Mouse (Mus musculus): ENCODE data around the gene Gm27021. TPM values are rescaled to one million over a fixed set of nuclear protein-coding genes. Genes with fewer than 3 reads are reported as not detected.

Gm27021 gene
- polyA plus RNA-seq, 1 experiment from 2014 or later = not detected

DNA sequence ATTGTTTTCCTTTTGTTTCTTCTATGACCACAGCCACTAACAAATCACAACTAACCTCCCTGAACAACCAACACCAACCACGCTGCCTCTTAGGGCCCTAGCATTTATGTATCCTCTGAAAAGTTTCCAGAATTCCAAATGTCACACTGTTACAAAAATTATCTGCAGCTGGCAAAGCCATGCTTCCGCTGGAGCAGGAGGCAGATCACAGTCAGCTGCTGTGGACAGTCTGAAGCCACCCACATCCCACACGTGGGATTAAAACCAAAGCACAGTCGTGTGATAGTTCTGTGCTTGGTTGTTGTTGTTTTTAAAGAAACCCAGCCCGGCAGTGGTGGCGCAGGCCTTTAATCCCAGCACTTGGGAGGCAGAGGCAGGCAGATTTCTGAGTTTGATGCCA, 31.2 kb upstream of the Gm27021 start:
- peaks cover 3% of the 10 kb centered on the region; the same call in 1 of the 2 replicates for H3K9me3 ChIP-seq (replicated peaks)

DNA sequence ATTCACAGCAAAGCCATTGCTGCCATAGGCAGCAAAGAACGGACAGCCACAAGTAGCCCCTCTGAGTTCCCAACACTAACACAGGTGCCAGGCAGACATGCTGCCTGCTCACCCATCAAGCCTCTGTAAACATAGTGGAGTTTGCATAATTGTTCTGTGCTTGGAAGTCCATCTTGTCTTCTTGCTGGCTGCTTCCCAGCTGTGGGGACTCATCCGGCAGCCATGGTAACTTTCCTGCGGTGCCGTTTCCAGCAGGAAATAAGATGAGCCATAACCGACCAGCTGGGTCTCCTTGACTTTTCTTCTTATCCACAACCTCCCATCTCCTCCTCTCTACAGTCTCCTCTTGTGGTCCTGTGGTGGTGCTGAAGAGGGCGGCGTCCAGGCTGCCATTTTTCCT, 30.5 kb upstream of the Gm27021 start:
- Histone ChIP-seq H3K27me3 (replicated peaks) (peaks cover 15% of the 10 kb centered on the region; the same call in 1 of the 2 replicates), H3K36me3 (no peaks in the 10 kb centered on the region), H3K27ac (ENCODE audit: poor library complexity, severe bottlenecking) (no peak overlapping the region), H3K9me3 (replicated peaks) (peaks cover 3% of the 10 kb centered on the region; the same call in 1 of the 2 replicates), H3K4me2 (no peak overlapping the region), H3K4me1 (replicated peaks) (peaks cover 29% of the 10 kb centered on the region), H3K4me3 (no peak overlapping the region), H3K9ac (no peak overlapping the region)
- WGBS = 77% methylated on average over 7 of the region's 7 CpGs
- ATAC-seq (ENCODE audit: insufficient number of reproducible peaks, low FRiP score) = no peak

More for the DNA sequence above, 31.2 kb upstream of the Gm27021 start:
- H3K27ac ChIP-seq (ENCODE audit: poor library complexity, severe bottlenecking) = no peak overlapping the region
- no peak overlapping the region for H3K4me2 ChIP-seq
- ATAC-seq (ENCODE audit: insufficient number of reproducible peaks, low FRiP score) = no peak
- H3K9ac ChIP-seq = no peak overlapping the region
- H3K36me3 ChIP-seq = no peaks in the 10 kb centered on the region
- H3K4me3 ChIP-seq = no peak overlapping the region
- H3K4me1 ChIP-seq (replicated peaks) = peaks cover 25% of the 10 kb centered on the region
- peaks cover 15% of the 10 kb centered on the region for H3K27me3 ChIP-seq (replicated peaks)
- 65% methylated on average over 6 of the region's 6 CpGs for WGBS

DNA sequence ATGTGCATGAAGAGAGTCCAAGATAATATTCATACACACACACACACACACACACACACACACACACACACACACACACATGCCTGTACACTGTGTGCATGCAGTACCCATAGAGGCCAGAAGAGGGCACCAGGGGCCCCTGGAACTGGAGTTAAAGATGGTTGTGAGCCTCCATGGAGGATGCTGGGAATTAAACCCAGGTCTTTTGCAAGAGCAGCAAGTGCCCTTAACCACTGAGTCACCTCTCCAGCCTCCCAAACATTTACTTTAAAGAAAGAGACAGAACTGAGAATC, 30.0 kb upstream of the Gm27021 start:
- Histone ChIP-seq H3K4me3 (no peak overlapping the region), H3K4me1 (replicated peaks) (peaks cover 29% of the 10 kb centered on the region), H3K36me3 (no peaks in the 10 kb centered on the region), H3K9ac (no peak overlapping the region), H3K27ac (ENCODE audit: poor library complexity, severe bottlenecking) (no peak overlapping the region), H3K9me3 (replicated peaks) (peaks cover 3% of the 10 kb centered on the region; the same call in 1 of the 2 replicates), H3K4me2 (no peak overlapping the region), H3K27me3 (replicated peaks) (peaks cover 15% of the 10 kb centered on the region; the same call in 1 of the 2 replicates)
- ATAC-seq (ENCODE audit: insufficient number of reproducible peaks, low FRiP score) = no peak

DNA sequence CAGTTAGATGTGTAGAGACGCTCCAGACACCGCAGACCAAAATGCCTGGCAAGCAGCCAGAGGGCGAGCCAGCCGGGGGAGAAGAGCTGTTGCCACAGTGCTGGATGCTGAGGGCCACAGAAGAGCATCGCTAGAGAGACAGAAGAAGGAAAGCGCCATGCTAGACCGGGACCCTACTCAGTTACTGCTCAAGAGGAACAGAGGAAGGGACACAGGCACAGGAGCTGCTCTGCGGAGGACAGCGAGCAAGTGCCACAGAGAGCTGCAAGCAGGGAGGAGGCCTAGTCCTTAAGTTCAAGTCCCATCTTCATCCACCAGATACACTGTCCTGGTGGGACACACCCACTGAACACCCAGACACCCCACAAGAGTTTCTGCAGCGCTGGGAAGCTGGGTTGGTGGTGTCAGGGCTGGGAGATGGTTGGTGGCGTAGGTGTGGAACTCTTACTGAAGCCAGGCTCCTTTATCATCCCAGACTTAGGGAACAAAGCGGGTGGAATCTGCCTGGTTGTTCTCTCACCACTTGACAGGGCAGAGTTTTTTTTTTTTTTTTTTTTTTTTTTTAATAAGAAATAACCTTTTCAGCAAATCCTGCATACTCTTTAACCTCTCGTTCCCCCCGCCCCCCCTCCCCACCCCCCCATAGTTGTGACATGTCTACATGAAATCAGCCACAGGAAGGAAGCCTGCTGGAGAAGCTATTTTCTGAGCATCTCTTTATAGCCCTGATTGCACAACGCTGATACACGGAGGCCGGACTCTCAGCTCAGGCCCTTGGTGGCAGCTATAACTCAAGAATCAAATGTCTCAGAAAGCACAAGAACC, 29.5 kb upstream of the Gm27021 start:
- Histone ChIP-seq H3K4me3 (no peak overlapping the region), H3K36me3 (no peaks in the 10 kb centered on the region), H3K4me2 (no peak overlapping the region), H3K9me3 (replicated peaks) (peaks cover 3% of the 10 kb centered on the region; the same call in 1 of the 2 replicates), H3K27me3 (replicated peaks) (peaks cover 15% of the 10 kb centered on the region; the same call in 1 of the 2 replicates), H3K9ac (no peak overlapping the region), H3K27ac (ENCODE audit: poor library complexity, severe bottlenecking) (no peak overlapping the region; the same call in 1 of the 2 replicates), H3K4me1 (replicated peaks) (peaks cover 29% of the 10 kb centered on the region)
- ATAC-seq (ENCODE audit: insufficient number of reproducible peaks, low FRiP score) = no peak; the same call in 1 of the 2 replicates
- 59% methylated on average over 17 of the region's 17 CpGs for WGBS

DNA sequence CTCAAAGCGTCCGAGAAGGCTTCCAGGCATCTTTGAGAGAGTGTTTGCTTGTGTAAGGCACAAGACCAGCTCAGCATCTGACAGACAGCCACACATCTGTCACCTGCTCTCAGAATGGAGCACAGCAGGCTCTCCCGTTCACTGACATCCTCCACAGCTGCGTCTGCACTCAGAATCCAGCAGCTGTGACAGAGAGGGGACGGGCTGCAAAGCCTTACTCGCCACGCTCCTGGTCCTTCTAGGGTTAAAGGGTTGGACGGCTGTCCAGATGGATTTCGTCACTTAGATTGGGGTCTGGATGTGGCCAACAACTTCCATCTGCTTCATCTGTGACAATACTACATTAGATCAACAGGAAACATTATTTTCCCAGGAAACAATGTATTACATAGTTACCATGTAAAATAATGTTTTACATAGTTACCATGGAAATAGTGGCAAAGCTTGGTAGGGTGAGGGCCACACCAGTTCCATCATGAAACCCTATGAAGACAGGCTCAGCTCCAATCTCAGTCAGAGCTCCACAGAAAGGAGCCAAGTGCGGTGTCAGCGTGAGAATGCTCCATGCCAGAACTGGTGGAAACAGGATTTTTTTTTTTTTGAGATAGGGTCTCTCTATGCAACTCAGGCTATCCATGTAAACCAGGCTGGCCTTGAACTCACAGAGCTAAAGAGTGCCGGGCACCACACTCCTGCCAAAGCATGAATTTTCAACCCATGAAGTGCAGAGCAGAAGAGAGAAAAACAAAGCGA, 28.7 kb upstream of the Gm27021 start:
- 33% methylated on average over 13 of the region's 13 CpGs for WGBS
- Histone ChIP-seq H3K9ac (no peak overlapping the region), H3K27ac (ENCODE audit: poor library complexity, severe bottlenecking) (no peak overlapping the region; the same call in 1 of the 2 replicates), H3K4me3 (no peak overlapping the region), H3K4me1 (replicated peaks) (peaks cover 29% of the 10 kb centered on the region), H3K36me3 (no peaks in the 10 kb centered on the region), H3K27me3 (replicated peaks) (peaks cover 10% of the 10 kb centered on the region; the same call in 1 of the 2 replicates), H3K4me2 (no peak overlapping the region), H3K9me3 (replicated peaks) (peaks cover 3% of the 10 kb centered on the region; the same call in 1 of the 2 replicates)
- no peak for ATAC-seq (ENCODE audit: insufficient number of reproducible peaks, low FRiP score)

DNA sequence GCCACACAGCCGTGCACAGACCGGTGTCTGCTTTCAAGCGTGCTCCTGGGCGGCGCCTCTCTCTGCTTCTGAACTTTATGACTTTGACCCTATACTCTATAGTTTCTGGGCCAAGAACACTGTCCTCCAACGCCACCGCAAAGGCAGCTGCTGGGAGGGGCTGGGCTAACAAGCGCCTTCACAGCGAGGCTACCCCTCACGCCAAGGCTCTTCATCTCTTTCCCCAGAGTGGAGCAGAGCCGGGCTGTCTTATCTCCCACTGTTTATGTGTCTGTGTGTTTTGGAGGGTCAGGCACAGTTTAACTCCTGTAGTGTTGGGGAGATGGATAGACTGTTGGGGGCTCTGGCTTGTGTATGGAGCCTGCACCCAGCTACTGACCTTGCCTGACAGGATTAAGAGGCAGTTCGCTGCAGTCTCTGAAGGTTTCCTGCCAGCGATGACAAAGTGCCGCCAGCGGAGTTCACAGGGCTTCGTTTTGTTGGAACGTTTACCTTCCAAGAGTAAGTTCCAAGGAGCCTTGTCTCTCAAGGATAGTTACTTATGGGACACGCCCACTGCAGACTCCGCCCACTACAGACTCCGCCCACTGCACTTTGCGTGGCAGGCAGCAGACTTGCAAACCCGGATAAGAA, 26.1 kb upstream of the Gm27021 start:
- H3K9ac ChIP-seq = no peak overlapping the region
- H3K36me3 ChIP-seq = no peaks in the 10 kb centered on the region
- peak overlapping the region; percentile 41 for H3K4me2 ChIP-seq
- peaks cover 3% of the 10 kb centered on the region; the same call in 1 of the 2 replicates for H3K9me3 ChIP-seq (replicated peaks)
- ATAC-seq (ENCODE audit: insufficient number of reproducible peaks, low FRiP score) = peak; percentile 58
- H3K4me1 ChIP-seq (replicated peaks) = peaks cover 29% of the 10 kb centered on the region
- 30% methylated on average over 22 of the region's 22 CpGs for WGBS
- H3K27ac ChIP-seq (ENCODE audit: poor library complexity, severe bottlenecking) = no peak overlapping the region
- H3K4me3 ChIP-seq = no peak overlapping the region
- peaks cover 12% of the 10 kb centered on the region for H3K27me3 ChIP-seq (replicated peaks)

DNA sequence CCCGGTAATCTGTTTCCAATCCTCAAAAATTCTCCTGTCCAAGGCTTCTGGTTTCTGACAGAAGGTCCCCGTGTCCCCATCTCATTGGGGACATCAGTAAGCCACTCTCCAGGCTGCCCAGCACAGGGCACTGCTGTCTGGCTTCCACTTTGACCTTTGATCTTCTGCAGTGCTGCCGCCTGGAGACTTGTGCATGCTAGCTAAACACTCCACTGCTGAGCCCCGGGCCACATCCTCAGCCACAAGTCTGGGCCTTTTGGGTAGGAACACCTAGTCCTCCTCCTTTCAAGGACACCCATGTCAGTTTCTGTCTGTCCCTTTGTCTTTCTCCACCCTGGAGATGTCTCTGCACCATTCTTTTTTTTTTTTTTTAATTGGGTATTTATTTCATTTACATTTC, 25.1 kb upstream of the Gm27021 start:
- Histone ChIP-seq H3K4me3 (no peak overlapping the region), H3K27me3 (replicated peaks) (peaks cover 22% of the 10 kb centered on the region), H3K36me3 (no peaks in the 10 kb centered on the region), H3K4me1 (replicated peaks) (peaks cover 29% of the 10 kb centered on the region), H3K9me3 (replicated peaks) (peaks cover 1% of the 10 kb centered on the region; the same call in 1 of the 2 replicates), H3K4me2 (no peak overlapping the region), H3K9ac (no peak overlapping the region), H3K27ac (ENCODE audit: poor library complexity, severe bottlenecking) (no peak overlapping the region)
- WGBS = 56% methylated on average over 4 of the region's 4 CpGs
- no peak for ATAC-seq (ENCODE audit: insufficient number of reproducible peaks, low FRiP score)

DNA sequence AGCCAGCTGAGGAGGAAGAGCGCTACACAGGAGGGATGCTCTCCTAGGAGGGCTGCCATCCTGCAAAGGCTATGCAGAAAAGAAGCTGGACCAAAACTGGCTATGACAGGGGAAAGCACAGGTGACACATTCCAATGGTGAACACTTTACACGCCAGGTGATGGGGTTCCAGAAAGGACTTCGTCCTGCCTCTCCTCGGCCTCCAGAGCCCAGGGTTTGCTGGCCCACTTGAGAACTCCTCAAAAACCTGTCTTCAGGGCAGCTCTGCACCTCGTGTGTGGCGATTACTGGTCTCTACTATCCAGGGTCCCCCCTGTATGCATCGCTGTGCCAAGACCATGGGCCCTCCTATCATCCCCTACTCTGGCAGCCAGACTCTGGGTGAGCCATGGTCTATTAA, 20.6 kb upstream of the Gm27021 start:
- Histone ChIP-seq H3K4me1 (replicated peaks) (no peaks in the 10 kb centered on the region), H3K4me2 (no peak overlapping the region), H3K4me3 (no peak overlapping the region), H3K9ac (no peak overlapping the region), H3K27ac (ENCODE audit: poor library complexity, severe bottlenecking) (no peak overlapping the region), H3K36me3 (no peaks in the 10 kb centered on the region), H3K27me3 (replicated peaks) (peaks cover 43% of the 10 kb centered on the region), H3K9me3 (replicated peaks) (no peaks in the 10 kb centered on the region)
- WGBS = 79% methylated on average over 7 of the region's 7 CpGs
- ATAC-seq (ENCODE audit: insufficient number of reproducible peaks, low FRiP score) = no peak

DNA sequence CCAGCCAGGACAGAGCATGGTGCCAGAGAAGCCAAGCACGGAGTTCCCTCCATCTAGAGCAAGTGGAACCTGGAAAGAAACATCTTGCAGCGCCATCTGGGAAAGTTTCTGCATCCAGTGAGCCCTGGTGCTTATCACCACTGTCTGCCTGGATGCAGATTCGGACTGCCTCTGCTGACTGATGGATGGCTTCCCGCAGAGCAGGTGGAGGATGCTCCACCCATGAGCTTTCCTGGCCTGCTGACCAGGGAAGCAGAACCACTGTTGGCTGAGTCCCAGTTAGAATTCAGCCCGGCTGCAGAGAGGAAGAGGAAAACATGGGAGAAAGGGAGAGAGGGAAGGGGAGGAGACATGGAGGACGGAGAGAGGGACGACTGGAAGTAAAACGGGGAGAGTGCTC, 19.9 kb upstream of the Gm27021 start:
- no peak overlapping the region for H3K27ac ChIP-seq (ENCODE audit: poor library complexity, severe bottlenecking)
- no peak overlapping the region for H3K9ac ChIP-seq
- H3K36me3 ChIP-seq = no peaks in the 10 kb centered on the region
- H3K9me3 ChIP-seq (replicated peaks) = no peaks in the 10 kb centered on the region
- H3K4me1 ChIP-seq (replicated peaks) = no peaks in the 10 kb centered on the region
- WGBS = 57% methylated on average over 8 of the region's 8 CpGs
- H3K4me2 ChIP-seq = no peak overlapping the region
- H3K4me3 ChIP-seq = no peak overlapping the region
- peaks cover 48% of the 10 kb centered on the region for H3K27me3 ChIP-seq (replicated peaks)
- no peak for ATAC-seq (ENCODE audit: insufficient number of reproducible peaks, low FRiP score)

DNA sequence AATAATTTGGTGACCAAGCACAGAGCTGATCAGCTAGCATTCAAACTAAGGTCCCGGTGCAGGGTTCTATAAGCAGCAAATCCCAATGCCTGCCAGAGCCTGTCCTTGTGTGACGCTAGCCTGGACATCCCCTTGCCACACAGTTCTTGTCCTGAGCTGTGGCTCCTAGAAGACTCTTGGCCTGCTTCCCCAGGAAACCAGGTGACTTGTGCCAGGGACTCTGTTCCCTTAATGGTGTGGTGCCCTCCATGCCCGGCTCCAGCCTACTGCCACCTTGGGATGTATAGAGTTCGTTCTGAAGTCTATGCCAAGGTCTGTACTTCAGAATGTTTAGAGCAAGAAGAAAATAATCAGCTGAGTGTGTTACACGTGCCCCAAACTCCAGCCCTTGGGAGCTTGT, 18.7 kb upstream of the Gm27021 start:
- Histone ChIP-seq H3K4me3 (no peak overlapping the region), H3K9ac (no peak overlapping the region), H3K9me3 (replicated peaks) (no peaks in the 10 kb centered on the region), H3K4me2 (no peak overlapping the region), H3K27ac (ENCODE audit: poor library complexity, severe bottlenecking) (no peak overlapping the region), H3K4me1 (replicated peaks) (no peaks in the 10 kb centered on the region), H3K36me3 (no peaks in the 10 kb centered on the region), H3K27me3 (replicated peaks) (peaks cover 48% of the 10 kb centered on the region)
- ATAC-seq (ENCODE audit: insufficient number of reproducible peaks, low FRiP score) = no peak
- WGBS = 77% methylated on average over 5 of the region's 5 CpGs

DNA sequence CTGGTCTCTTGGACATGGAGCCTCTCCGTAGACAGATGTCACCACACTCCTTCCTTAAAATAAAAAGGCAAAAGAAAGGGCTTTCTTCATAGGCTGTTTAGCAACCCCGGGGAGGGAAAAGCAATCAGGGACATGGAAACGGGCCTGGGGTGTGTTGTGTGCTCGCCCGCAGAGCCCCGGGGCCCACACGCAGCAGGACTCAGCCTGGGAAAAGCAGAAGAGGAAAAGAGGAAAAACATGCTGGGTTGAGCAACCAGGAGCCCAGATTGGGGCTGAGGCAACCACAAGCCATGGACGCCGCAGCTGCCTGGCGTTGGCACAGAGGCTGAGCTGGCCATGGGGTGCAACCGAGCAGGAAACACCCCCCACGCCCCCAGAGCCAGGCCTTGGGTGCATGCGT, 18.2 kb upstream of the Gm27021 start:
- ATAC-seq (ENCODE audit: insufficient number of reproducible peaks, low FRiP score) = no peak
- WGBS = 80% methylated on average over 13 of the region's 13 CpGs

More for the DNA sequence above, 18.2 kb upstream of the Gm27021 start:
- Histone ChIP-seq H3K9me3 (replicated peaks) (no peaks in the 10 kb centered on the region), H3K27me3 (replicated peaks) (peaks cover 48% of the 10 kb centered on the region), H3K4me2 (no peak overlapping the region), H3K36me3 (no peaks in the 10 kb centered on the region), H3K4me1 (replicated peaks) (no peaks in the 10 kb centered on the region), H3K4me3 (no peak overlapping the region), H3K27ac (ENCODE audit: poor library complexity, severe bottlenecking) (no peak overlapping the region), H3K9ac (no peak overlapping the region)

Data from heart, embryonic 12.5 days (tissue).